Mouse (Mus musculus) forebrain, embryonic 10.5 days (tissue): ENCODE measurements around the gene Sectm1a. TPM values are rescaled to one million over a fixed set of nuclear protein-coding genes. Genes with fewer than 3 reads are reported as not detected.
"Not testable (repeated sequence)": the region's sequence is repeated elsewhere in the genome, so short reads cannot be mapped to it uniquely, and the experiment has no call there.

Source experiments
- DNase-seq: peaks from one replicate; pipeline ENCODE4 v3.0.0-alpha.2; 2017; ENCODE audit warnings: low spot score; ENCODE audit errors: extremely low spot score
- H3K27ac ChIP-seq: fragments of 300-500 bp; sonication (generic); 2 replicates; pipeline ENCODE4 v1.5.1; 2016; ENCODE audit warnings: mild to moderate bottlenecking
- H3K27me3 ChIP-seq: fragments of 300-500 bp; sonication (generic); 2 replicates; pipeline ENCODE4 v1.6.1; 2016; ENCODE audit warnings: mild to moderate bottlenecking; ENCODE audit not compliant: poor library complexity, severe bottlenecking
- H3K36me3 ChIP-seq: fragments of 300-500 bp; sonication (generic); replicated peaks from 2 replicates; pipeline ENCODE4 v1.6.1; 2016; ENCODE audit warnings: mild to moderate bottlenecking, moderate library complexity
- H3K4me1 ChIP-seq: fragments of 300-500 bp; sonication (generic); 2 replicates; pipeline ENCODE4 v1.6.1; 2016
- H3K4me3 ChIP-seq: fragments of 300-500 bp; sonication (generic); 2 replicates; pipeline ENCODE4 v1.5.1; 2016; ENCODE audit warnings: mild to moderate bottlenecking, moderate library complexity
- H3K9me3 ChIP-seq: fragments of 300-500 bp; sonication (generic); 2 replicates; pipeline ENCODE4 v1.6.1; 2016; ENCODE audit warnings: mild to moderate bottlenecking, moderate library complexity
- WGBS: fragments of 180-500 bp; shearing (Covaris S2); methylation state at CpG from one replicate; pipeline ENCODE4 v1.1.7; 2016; 5-methylcytosine and 5-hydroxymethylcytosine counted together
- polyA plus RNA-seq: library from polyadenylated mRNA; unstranded; fragments of >200 nt; fragmentation: Nextera tagmentation; extraction: Ambion mirVana; gene quantifications from 2 replicates; pipeline ENCODE4 v1.2.1, GENCODE M21; 2016

Sectm1a gene
- polyA plus RNA-seq, 1 experiment from 2014 or later = not detected

- 79% methylated on average over 7 of the region's 7 CpGs for WGBS
- Histone ChIP-seq H3K27me3 (peaks cover 8% of the 10 kb centered on the region; the same call in 1 of the 2 replicates), H3K27ac (no peak overlapping the region), H3K36me3 (no peaks in the 10 kb centered on the region), H3K4me1 (peaks cover 4% of the 10 kb centered on the region; the same call in 1 of the 2 replicates), H3K4me3 (no peak overlapping the region), H3K9me3 (no peaks in the 10 kb centered on the region)
- DNase-seq = no peak
Observed at GRCm38 (mm10) chr11:121056536-121057236, 24.3 kb downstream of the Sectm1a start.

GRCm38 (mm10) chr11:121053536-121053935 lies 27.5 kb downstream of the Sectm1a start:
- Histone ChIP-seq H3K27me3 (peaks cover 8% of the 10 kb centered on the region; the same call in 1 of the 2 replicates), H3K4me3 (no peak overlapping the region), H3K27ac (no peak overlapping the region), H3K36me3 (no peaks in the 10 kb centered on the region), H3K9me3 (no peaks in the 10 kb centered on the region), H3K4me1 (peaks cover 4% of the 10 kb centered on the region; the same call in 1 of the 2 replicates)
- WGBS = 13% methylated on average over 8 of the region's 8 CpGs
- peak; percentile 82 for DNase-seq

- DNase-seq = no peak
- no peaks in the 10 kb centered on the region for H3K36me3 ChIP-seq
- 74% methylated on average over 4 of the region's 4 CpGs for WGBS
Observed at GRCm38 (mm10) chr11:121052387-121052786, 28.6 kb downstream of the Sectm1a start.

GRCm38 (mm10) chr11:121051793-121052192 lies 29.2 kb downstream of the Sectm1a start:
- DNase-seq = no peak
- no peak overlapping the region for H3K4me3 ChIP-seq
- peaks cover 4% of the 10 kb centered on the region; the same call in 1 of the 2 replicates for H3K4me1 ChIP-seq
- peaks cover 8% of the 10 kb centered on the region; the same call in 1 of the 2 replicates for H3K27me3 ChIP-seq
- WGBS = 51% methylated on average over 1 of the region's 1 CpGs
- H3K9me3 ChIP-seq = no peaks in the 10 kb centered on the region
- H3K27ac ChIP-seq = no peak overlapping the region
- no peaks in the 10 kb centered on the region for H3K36me3 ChIP-seq

More at GRCm38 (mm10) chr11:121052387-121052786, 28.6 kb downstream of the Sectm1a start:
- Histone ChIP-seq H3K27ac (no peak overlapping the region), H3K9me3 (no peaks in the 10 kb centered on the region), H3K4me3 (no peak overlapping the region), H3K4me1 (peaks cover 4% of the 10 kb centered on the region; the same call in 1 of the 2 replicates), H3K27me3 (peaks cover 8% of the 10 kb centered on the region; the same call in 1 of the 2 replicates)

GRCm38 (mm10) chr11:121049840-121050239 lies 31.2 kb downstream of the Sectm1a start:
- Histone ChIP-seq H3K4me3 (no peak overlapping the region), H3K36me3 (no peaks in the 10 kb centered on the region), H3K9me3 (no peaks in the 10 kb centered on the region), H3K27ac (no peak overlapping the region), H3K27me3 (peaks cover 8% of the 10 kb centered on the region; the same call in 1 of the 2 replicates), H3K4me1 (peaks cover 12% of the 10 kb centered on the region; the same call in 1 of the 2 replicates)
- 63% methylated on average over 1 of the region's 1 CpGs for WGBS
- no peak for DNase-seq

GRCm38 (mm10) chr11:121047826-121048399 lies 33.1 kb downstream of the Sectm1a start:
- Histone ChIP-seq H3K27ac (no peak overlapping the region), H3K4me1 (peaks cover 12% of the 10 kb centered on the region; the same call in 1 of the 2 replicates), H3K36me3 (no peaks in the 10 kb centered on the region), H3K27me3 (peaks cover 10% of the 10 kb centered on the region), H3K4me3 (no peak overlapping the region), H3K9me3 (no peaks in the 10 kb centered on the region)
- WGBS = 67% methylated on average over 2 of the region's 2 CpGs
- no peak for DNase-seq

GRCm38 (mm10) chr11:121045286-121045685 lies 35.7 kb downstream of the Sectm1a start:
- 84% methylated on average over 1 of the region's 1 CpGs for WGBS
- DNase-seq = no peak
- peaks cover 14% of the 10 kb centered on the region for H3K27me3 ChIP-seq

GRCm38 (mm10) chr11:121043025-121043424 lies 38.0 kb downstream of the Sectm1a start:
- not testable (repeated sequence) for H3K4me3 ChIP-seq, H3K9me3 ChIP-seq, H3K36me3 ChIP-seq, DNase-seq, H3K27ac ChIP-seq
- H3K27me3 ChIP-seq = peaks cover 20% of the 10 kb centered on the region
- 75% methylated on average over 1 of the region's 1 CpGs for WGBS
- H3K4me1 ChIP-seq = peaks cover 12% of the 10 kb centered on the region; the same call in 1 of the 2 replicates

More at GRCm38 (mm10) chr11:121045286-121045685, 35.7 kb downstream of the Sectm1a start:
- no peak overlapping the region for H3K27ac ChIP-seq
- no peaks in the 10 kb centered on the region for H3K36me3 ChIP-seq
- H3K4me1 ChIP-seq = peaks cover 12% of the 10 kb centered on the region; the same call in 1 of the 2 replicates
- no peaks in the 10 kb centered on the region for H3K9me3 ChIP-seq
- H3K4me3 ChIP-seq = no peak overlapping the region

GRCm38 (mm10) chr11:121042480-121042879 lies 38.5 kb downstream of the Sectm1a start:
- Histone ChIP-seq H3K27ac (no peak overlapping the region), H3K27me3 (peaks cover 20% of the 10 kb centered on the region), H3K4me1 (peaks cover 12% of the 10 kb centered on the region; the same call in 1 of the 2 replicates), H3K4me3 (no peak overlapping the region), H3K9me3 (no peaks in the 10 kb centered on the region), H3K36me3 (no peaks in the 10 kb centered on the region)
- WGBS = 82% methylated on average over 4 of the region's 4 CpGs
- DNase-seq = no peak

GRCm38 (mm10) chr11:121041636-121042035 lies 39.4 kb downstream of the Sectm1a start:
- WGBS = 77% methylated on average over 4 of the region's 4 CpGs
- no peak for DNase-seq

GRCm38 (mm10) chr11:121041212-121041611 lies 39.8 kb downstream of the Sectm1a start:
- H3K36me3 ChIP-seq = no peaks in the 10 kb centered on the region
- H3K27me3 ChIP-seq = peaks cover 20% of the 10 kb centered on the region
- no peaks in the 10 kb centered on the region for H3K9me3 ChIP-seq
- peaks cover 12% of the 10 kb centered on the region; the same call in 1 of the 2 replicates for H3K4me1 ChIP-seq
- H3K27ac ChIP-seq = no peak overlapping the region
- no peak overlapping the region for H3K4me3 ChIP-seq
- peak; percentile 76 for DNase-seq
- 6% methylated on average over 4 of the region's 4 CpGs for WGBS

More at GRCm38 (mm10) chr11:121041636-121042035, 39.4 kb downstream of the Sectm1a start:
- Histone ChIP-seq H3K9me3 (no peaks in the 10 kb centered on the region), H3K4me1 (peaks cover 12% of the 10 kb centered on the region; the same call in 1 of the 2 replicates), H3K36me3 (no peaks in the 10 kb centered on the region), H3K27me3 (peaks cover 20% of the 10 kb centered on the region), H3K4me3 (no peak overlapping the region), H3K27ac (no peak overlapping the region)

- Histone ChIP-seq H3K27me3 (peaks cover 20% of the 10 kb centered on the region), H3K4me3 (no peak within 1 kb of the TSS), H3K9me3 (no peaks in the 10 kb centered on the region), H3K36me3 (no peaks in the 10 kb centered on the region), H3K4me1 (no peaks in the 10 kb centered on the region), H3K27ac (no peak within 1 kb of the TSS)
- DNase-seq = no peak
- WGBS = 76% methylated on average over 5 of the region's 5 CpGs
Observed at GRCm38 (mm10) chr11:121039302-121039701, 41.7 kb downstream of the Sectm1a start, which contains the start of gene Cd7. Cd7 (minus strand) TSS chr11:121039418.
